Mouse (Mus musculus) layer of hippocampus, adult 2 months (tissue): ENCODE measurements around the gene Gm42372. TPM values are rescaled to one million over a fixed set of nuclear protein-coding genes. Genes with fewer than 3 reads are reported as not detected.

Source experiments
- DNase-seq, 2 experiments: peaks; one replicate each; pipeline ENCODE4 v3.0.0; 2022; ENCODE audit warnings: low spot score in 2 of 2
- H3K27ac ChIP-seq: fragments of 200-600 bp; 2 replicates; pipeline ENCODE4 v1.8.1; 2022
- H3K4me3 ChIP-seq: fragments of 200-600 bp; 2 replicates; pipeline ENCODE4 v1.8.1; 2022; ENCODE audit warnings: mild to moderate bottlenecking
- CTCF ChIP-seq: fragments of 200-600 bp; conservative IDR thresholded peaks from 2 replicates; pipeline ENCODE4 v1.8.1; 2022; ENCODE audit warnings: antibody characterized with exemption, mild to moderate bottlenecking, moderate library complexity
- long read RNA-seq, 2 experiments: library from polyadenylated mRNA; stranded (forward); transcript quantifications; one replicate each; pipeline ENCODE4 v2.0.0; 2021; ENCODE audit warnings: borderline mapping rate in 2 of 2
- total RNA-seq, 2 experiments: library from RNA; stranded (reverse); gene quantifications; 2 replicates each; pipeline ENCODE4 v1.2.3; 2021

Gene Gm42372
- total RNA-seq, result 10 to 100 TPM; 52.3 to 55.5 TPM
- long read RNA-seq, experiment 1, full-length matches to known transcripts, result 7 of 9 reads
- long read RNA-seq, experiment 1, partial matches to known transcripts, result 0 of 9 reads
- long read RNA-seq, experiment 1, other reads (novel, unspliced or antisense), result 2 of 9 reads
- long read RNA-seq, experiment 2, full-length matches to known transcripts, result 8 of 9 reads
- long read RNA-seq, experiment 2, partial matches to known transcripts, result 0 of 9 reads
- long read RNA-seq, experiment 2, other reads (novel, unspliced or antisense), result 1 of 9 reads

GRCm38 (mm10) chr7:16982859-16983568 lies at the start of gene Gm42372:
TSS of gene Gm42372 (plus strand) at chr7:16983086.
- peak within 1 kb of the TSS; percentile 95 for H3K27ac ChIP-seq
- no peak for TF ChIP-seq CTCF
- DNase-seq, result peak; percentile 84 to 93
- peak within 1 kb of the TSS; percentile 62 for H3K4me3 ChIP-seq

GRCm38 (mm10) chr7:16937312-16937711 lies 45.6 kb upstream of the Gm42372 start:
- TF ChIP-seq CTCF, result peak; percentile 77
- Histone ChIP-seq H3K27ac (peak overlapping the region; percentile 92), H3K4me3 (no peak overlapping the region)
- DNase-seq, result no peak

- H3K27ac ChIP-seq, result peak overlapping the region; percentile 92
- peak; percentile 70 to 85 for DNase-seq
- H3K4me3 ChIP-seq, result no peak overlapping the region; the same call in 1 of the 2 replicates
- TF ChIP-seq CTCF, result no peak
Observed at GRCm38 (mm10) chr7:16938117-16938791, 44.6 kb upstream of the Gm42372 start.

GRCm38 (mm10) chr7:16940292-16940691 lies 42.6 kb upstream of the Gm42372 start:
- no peak for TF ChIP-seq CTCF
- Histone ChIP-seq H3K4me3 (no peak overlapping the region), H3K27ac (peak overlapping the region; percentile 92)
- peak; percentile 66 to 86 for DNase-seq

GRCm38 (mm10) chr7:16942861-16943260 lies 40.0 kb upstream of the Gm42372 start:
- no peak for TF ChIP-seq CTCF
- DNase-seq, result no peak
- Histone ChIP-seq H3K4me3 (no peak overlapping the region), H3K27ac (peak overlapping the region; percentile 78)

GRCm38 (mm10) chr7:16944061-16944807 lies 38.7 kb upstream of the Gm42372 start, which contains the start of gene Pnmal2:
TSS of gene Pnmal2 (plus strand) at chr7:16944682.
- no peak for TF ChIP-seq CTCF
- H3K4me3 ChIP-seq, result peak within 1 kb of the TSS; percentile 87
- peak within 1 kb of the TSS; percentile 98 for H3K27ac ChIP-seq
- peak; percentile 90 to 92 for DNase-seq

GRCm38 (mm10) chr7:16944808-16945315 lies 38.0 kb upstream of the Gm42372 start:
- Histone ChIP-seq H3K4me3 (peak overlapping the region; percentile 87), H3K27ac (peak overlapping the region; percentile 98)
- DNase-seq, result no peak
- TF ChIP-seq CTCF, result no peak

GRCm38 (mm10) chr7:16945419-16945818 lies 37.5 kb upstream of the Gm42372 start:
- no peak for TF ChIP-seq CTCF
- peak in 1 of 2 experiments; percentile 43 for DNase-seq
- H3K27ac ChIP-seq, result peak overlapping the region; percentile 98
- peak overlapping the region; percentile 87 for H3K4me3 ChIP-seq

- peak in 1 of 2 experiments; percentile 31 for DNase-seq
- peak; percentile 51 for TF ChIP-seq CTCF
- H3K27ac ChIP-seq, result peak overlapping the region; percentile 98
- H3K4me3 ChIP-seq, result peak overlapping the region; percentile 87
Observed at GRCm38 (mm10) chr7:16946441-16947348, 36.2 kb upstream of the Gm42372 start.

- no peak for TF ChIP-seq CTCF
- H3K27ac ChIP-seq, result peak overlapping the region; percentile 98
- peak overlapping the region; percentile 87 for H3K4me3 ChIP-seq
- no peak for DNase-seq
Observed at GRCm38 (mm10) chr7:16947349-16947895, 35.5 kb upstream of the Gm42372 start.

- peak overlapping the region; percentile 87 for H3K4me3 ChIP-seq
- DNase-seq, result no peak
- H3K27ac ChIP-seq, result peak overlapping the region; percentile 98
- no peak for TF ChIP-seq CTCF
Observed at GRCm38 (mm10) chr7:16947959-16948361, 34.9 kb upstream of the Gm42372 start.
